Mouse (Mus musculus) heart, embryonic 14.5 days (tissue): ENCODE data around the gene Sync. TPM values are rescaled to one million over a fixed set of nuclear protein-coding genes. Genes with fewer than 3 reads are reported as not detected.

Experiments
- ATAC-seq: fragments of 200-750 bp; cut with Nextera tagmentation; 2 replicates; pipeline ENCODE4 v1.8.0; 2017; ENCODE audit warnings: low read depth, moderate TSS enrichment; ENCODE audit not compliant: insufficient number of reproducible peaks, insufficient read depth, low FRiP score
- H3K27ac ChIP-seq, 2 experiments: fragments of 200-500 bp in 1 of 2; fragments of 300-500 bp in 1 of 2; sonication (generic) in 1 of 2; replicated peaks in 1 of 2; 2 replicates each; pipeline ENCODE4 v1.5.1; 2012 to 2014; ENCODE audit warnings: low read depth in 2 of 2, low read length in 2 of 2, control low read depth in 1 of 2, mild to moderate bottlenecking in 1 of 2, mixed read lengths in 1 of 2; ENCODE audit not compliant: control insufficient read depth in 1 of 2, insufficient read depth in 1 of 2
- H3K27me3 ChIP-seq: fragments of 300-500 bp; sonication (generic); 2 replicates; pipeline ENCODE4 v1.6.1; 2014; ENCODE audit warnings: mild to moderate bottlenecking, low read length, control low read depth; ENCODE audit not compliant: control insufficient read depth, insufficient read depth
- H3K36me3 ChIP-seq: fragments of 300-500 bp; sonication (generic); 2 replicates; pipeline ENCODE4 v1.6.1; 2014; ENCODE audit warnings: mild to moderate bottlenecking, control low read depth, low read length, mixed read lengths; ENCODE audit not compliant: control insufficient read depth, insufficient read depth
- H3K4me1 ChIP-seq, 2 experiments: fragments of 200-500 bp in 1 of 2; fragments of 300-500 bp in 1 of 2; sonication (generic) in 1 of 2; 2 replicates each; pipeline ENCODE4 v1.6.1; 2012 to 2014; ENCODE audit warnings: low read length in 2 of 2, control low read depth in 1 of 2, mixed read lengths in 1 of 2; ENCODE audit not compliant: control insufficient read depth in 2 of 2, insufficient read depth in 2 of 2
- H3K4me2 ChIP-seq: fragments of 300-500 bp; sonication (generic); 2 replicates; pipeline ENCODE4 v1.6.1; 2014; ENCODE audit warnings: mild to moderate bottlenecking, low read length
- H3K4me3 ChIP-seq, 2 experiments: fragments of 200-500 bp in 1 of 2; fragments of 300-500 bp in 1 of 2; sonication (generic) in 1 of 2; 2 replicates each; pipeline ENCODE4 v1.5.1; 2012 to 2014; ENCODE audit warnings: low read length in 2 of 2, mild to moderate bottlenecking in 2 of 2, control low read depth in 1 of 2, low read depth in 1 of 2, moderate library complexity in 1 of 2; ENCODE audit not compliant: control insufficient read depth in 1 of 2, insufficient read depth in 1 of 2
- H3K9ac ChIP-seq: fragments of 300-500 bp; sonication (generic); 2 replicates; pipeline ENCODE4 v1.6.1; 2014; ENCODE audit warnings: mild to moderate bottlenecking, low read length
- H3K9me3 ChIP-seq: fragments of 300-500 bp; sonication (generic); 2 replicates; pipeline ENCODE4 v1.6.1; 2016; ENCODE audit warnings: low read length, control low read depth; ENCODE audit not compliant: control insufficient read depth
- WGBS: fragments of 180-500 bp; shearing (Covaris S2); extraction: QIAGEN DNeasy Blood & Tissue Kit; methylation state at CpG from one replicate; pipeline ENCODE4 v1.1.7; 2014; 5-methylcytosine and 5-hydroxymethylcytosine counted together
- polyA plus RNA-seq: library from polyadenylated mRNA; unstranded; fragments of >200 nt; fragmentation: Nextera tagmentation; extraction: Ambion mirVana; gene quantifications from 2 replicates; pipeline ENCODE4 v1.2.1, GENCODE M21; 2014

Sync gene
- polyA plus RNA-seq, 1 experiment from 2014 or later, result 1.8 TPM

DNA sequence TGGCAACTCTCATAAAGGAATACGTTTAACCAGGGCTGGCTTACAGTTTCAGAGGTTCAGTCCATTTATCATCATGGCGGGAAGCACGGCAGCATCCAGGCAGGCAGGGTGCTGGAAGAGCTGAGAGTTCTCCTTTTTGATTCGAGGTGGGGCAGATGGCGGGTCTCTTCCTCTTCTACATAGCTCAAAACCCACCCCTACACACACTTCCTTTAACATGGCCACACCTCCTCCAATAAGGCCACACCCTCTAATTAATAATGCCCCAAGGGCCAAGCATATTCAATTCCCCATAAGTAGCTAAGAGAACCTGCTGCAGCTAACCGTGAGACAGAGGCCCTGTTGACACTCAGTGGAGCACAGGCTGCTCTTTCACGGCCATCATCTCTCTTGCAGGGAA is 5.4 kb downstream of the Sync start:
- Histone ChIP-seq H3K9ac (no peak overlapping the region), H3K9me3 (no peaks in the 10 kb centered on the region), H3K4me3 (no peak overlapping the region), H3K36me3 (no peaks in the 10 kb centered on the region), H3K27me3 (no peaks in the 10 kb centered on the region), H3K4me2 (no peak overlapping the region), H3K4me1 (peaks cover 14 to 19% of the 10 kb centered on the region in 2 experiments), H3K27ac (no peak overlapping the region)
- 82% methylated on average over 7 of the region's 7 CpGs for WGBS
- ATAC-seq, result no peak

DNA sequence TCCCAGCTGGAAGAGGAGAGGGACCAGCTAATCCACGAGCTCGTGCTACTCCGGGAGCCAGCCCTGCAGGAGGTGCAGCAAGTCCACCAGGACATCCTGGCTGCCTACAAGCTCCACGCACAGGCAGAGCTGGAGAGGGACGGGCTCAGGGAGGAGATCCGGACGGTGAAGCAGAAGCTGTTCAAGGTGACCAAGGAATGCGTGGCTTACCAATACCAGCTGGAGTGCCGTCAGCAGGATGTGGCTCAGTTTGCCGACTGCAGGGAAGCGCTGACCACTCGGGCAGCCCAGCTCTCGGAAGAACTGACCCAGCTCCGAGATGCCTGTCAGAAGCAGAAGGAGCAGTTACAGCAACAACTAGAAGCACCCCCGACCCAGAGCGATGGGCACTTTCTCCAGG is 6.3 kb downstream of the Sync start:
- ATAC-seq, result no peak
- H3K27me3 ChIP-seq, result no peaks in the 10 kb centered on the region
- H3K4me2 ChIP-seq, result peak overlapping the region; percentile 52
- 13% methylated on average over 16 of the region's 16 CpGs for WGBS
- H3K9ac ChIP-seq, result peak overlapping the region; percentile 39; the same call in 1 of the 2 replicates
- peak overlapping the region; percentile 7 to 16; a peak in 2 of 4 replicates for H3K4me3 ChIP-seq
- H3K27ac ChIP-seq, result no peak overlapping the region
- H3K9me3 ChIP-seq, result no peaks in the 10 kb centered on the region
- peaks cover 17 to 25% of the 10 kb centered on the region in 2 experiments for H3K4me1 ChIP-seq
- no peaks in the 10 kb centered on the region for H3K36me3 ChIP-seq

DNA sequence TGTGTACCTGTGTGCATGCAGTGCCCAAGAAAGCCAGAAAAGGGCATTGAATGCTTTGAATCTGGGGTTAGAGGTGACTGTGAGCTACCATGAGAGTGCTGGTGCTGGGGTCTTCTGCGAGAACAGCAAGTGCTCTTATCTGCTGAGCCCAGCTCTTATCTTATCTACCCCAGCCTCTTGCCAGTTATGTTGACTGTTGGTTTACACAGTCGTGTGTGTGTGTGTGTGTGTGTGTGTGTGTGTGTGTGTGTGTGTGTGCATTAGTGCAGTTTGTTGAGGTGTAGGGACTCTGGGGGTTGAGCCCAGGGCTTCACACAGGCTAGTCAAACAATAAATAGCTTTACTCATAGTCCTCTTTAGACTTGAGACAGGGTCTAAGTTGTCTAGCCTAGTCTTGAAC is 7.8 kb downstream of the Sync start:
- Histone ChIP-seq H3K4me1 (peaks cover 17 to 28% of the 10 kb centered on the region in 2 experiments), H3K4me2 (no peak overlapping the region), H3K27me3 (no peaks in the 10 kb centered on the region), H3K9ac (no peak overlapping the region), H3K4me3 (no peak overlapping the region), H3K9me3 (no peaks in the 10 kb centered on the region), H3K27ac (no peak overlapping the region), H3K36me3 (no peaks in the 10 kb centered on the region)
- no peak for ATAC-seq
- 6% methylated on average over 2 of the region's 2 CpGs for whole genome bisulfite sequencing

DNA sequence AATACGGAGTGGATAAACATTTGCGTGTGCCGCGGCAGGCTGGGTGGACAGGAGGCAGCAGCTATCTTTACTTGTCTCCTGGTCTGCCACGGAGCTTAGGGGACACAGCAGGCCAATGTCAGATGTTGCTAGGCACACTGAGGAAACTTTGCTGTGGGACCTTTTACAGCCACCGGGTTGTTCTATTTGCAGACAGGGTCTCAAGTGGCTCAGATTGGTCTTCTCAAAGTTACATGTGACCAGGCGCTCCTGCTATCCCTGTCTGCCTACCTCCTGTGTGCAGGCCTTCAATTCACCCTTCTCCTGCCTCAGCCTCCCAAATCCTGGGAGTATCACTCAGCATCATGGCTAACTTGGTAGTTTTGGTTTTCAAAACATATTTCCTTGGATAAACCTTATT is 8.6 kb downstream of the Sync start:
- H3K4me2 ChIP-seq, result no peak overlapping the region
- H3K36me3 ChIP-seq, result no peaks in the 10 kb centered on the region
- H3K4me3 ChIP-seq, result no peak overlapping the region
- H3K9ac ChIP-seq, result no peak overlapping the region
- H3K27ac ChIP-seq, result peak overlapping the region; percentile 9 to 55; a peak in 3 of 4 replicates
- H3K9me3 ChIP-seq, result no peaks in the 10 kb centered on the region
- H3K4me1 ChIP-seq, result peaks cover 17 to 28% of the 10 kb centered on the region in 2 experiments
- no peaks in the 10 kb centered on the region for H3K27me3 ChIP-seq
- 0 out of 2 replicates have a peak, but pooled peaks have one; percentile 22 for ATAC-seq
- 33% methylated on average over 7 of the region's 7 CpGs for WGBS

DNA sequence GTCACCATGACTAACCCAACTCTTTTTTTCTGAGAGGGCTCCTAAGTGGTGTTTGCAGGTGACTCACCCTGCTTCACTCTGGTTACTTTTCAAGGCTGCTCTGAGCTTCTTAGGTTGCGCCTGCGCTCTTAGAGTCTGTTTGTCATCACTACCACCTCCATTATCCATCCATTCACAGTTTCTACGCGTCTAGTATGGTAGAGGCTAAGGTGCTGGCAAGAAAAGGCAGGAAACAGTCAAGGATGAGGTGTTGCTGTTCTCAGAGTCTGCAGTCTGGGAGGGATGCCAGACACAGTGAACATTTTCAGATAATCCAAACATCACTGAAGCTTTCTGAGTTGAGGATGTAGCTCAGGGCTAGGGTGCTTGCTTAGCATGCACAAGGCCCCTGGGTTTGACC is 10.3 kb downstream of the Sync start:
- no peaks in the 10 kb centered on the region for H3K36me3 ChIP-seq
- no peak overlapping the region for H3K27ac ChIP-seq
- H3K9me3 ChIP-seq, result no peaks in the 10 kb centered on the region
- H3K4me2 ChIP-seq, result no peak overlapping the region
- H3K4me1 ChIP-seq, result peaks cover 17 to 28% of the 10 kb centered on the region in 2 experiments
- no peak overlapping the region for H3K4me3 ChIP-seq
- H3K9ac ChIP-seq, result no peak overlapping the region
- no peaks in the 10 kb centered on the region for H3K27me3 ChIP-seq
- ATAC-seq, result no peak
- WGBS, result 40% methylated on average over 4 of the region's 4 CpGs

DNA sequence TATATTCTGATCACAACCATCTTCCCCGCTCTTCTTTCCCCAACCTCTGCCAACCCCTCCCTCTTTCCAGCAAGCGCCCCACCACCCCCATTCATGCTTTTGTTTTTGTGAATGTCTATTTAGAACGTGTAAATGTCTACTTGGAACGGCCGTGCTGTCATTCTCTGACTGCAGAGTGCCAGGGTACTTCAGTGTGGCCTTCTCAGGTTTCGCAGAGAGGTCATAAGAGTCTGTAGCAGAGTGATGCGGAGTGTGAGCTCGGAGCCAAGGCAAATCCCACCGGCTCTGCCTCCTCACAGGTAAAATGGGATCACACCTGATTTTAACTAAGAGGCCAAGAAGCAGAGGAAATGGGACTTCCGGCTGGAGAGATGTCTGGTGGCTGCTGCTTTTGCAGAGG is 11.7 kb downstream of the Sync start:
- WGBS, result 54% methylated on average over 10 of the region's 10 CpGs
- H3K27me3 ChIP-seq, result no peaks in the 10 kb centered on the region
- peaks cover 12 to 22% of the 10 kb centered on the region in 2 experiments for H3K4me1 ChIP-seq

DNA sequence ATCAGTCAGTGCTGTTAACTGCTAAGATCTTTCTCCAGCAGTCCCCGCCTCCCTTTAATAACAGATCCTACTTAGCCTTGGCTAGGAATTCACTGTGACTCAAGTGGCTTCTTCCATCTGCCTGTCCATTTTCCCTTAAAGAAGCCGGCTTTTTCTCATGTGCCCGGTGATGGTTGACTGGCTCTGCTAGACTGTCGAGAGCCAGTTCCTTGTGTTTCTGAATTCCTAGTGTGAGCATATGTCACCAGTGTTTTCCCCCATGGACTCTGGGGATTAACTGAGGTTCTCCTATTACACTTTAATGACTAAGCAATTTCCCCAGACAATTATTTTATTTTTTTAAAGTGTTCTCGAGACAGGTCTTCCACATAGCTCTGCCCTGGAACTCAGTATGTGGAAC is 16.0 kb downstream of the Sync start:
- no peak overlapping the region for H3K4me3 ChIP-seq
- H3K9me3 ChIP-seq, result no peaks in the 10 kb centered on the region
- ATAC-seq, result no peak
- H3K27ac ChIP-seq, result no peak overlapping the region
- 76% methylated on average over 5 of the region's 5 CpGs for WGBS
- no peak overlapping the region for H3K4me2 ChIP-seq
- H3K4me1 ChIP-seq, result peaks cover 2 to 9% of the 10 kb centered on the region in 2 experiments; a peak in 2 of 4 replicates
- H3K9ac ChIP-seq, result no peak overlapping the region
- H3K27me3 ChIP-seq, result no peaks in the 10 kb centered on the region
- H3K36me3 ChIP-seq, result peaks cover 30% of the 10 kb centered on the region

More for the DNA sequence above, 11.7 kb downstream of the Sync start:
- H3K27ac ChIP-seq, result no peak overlapping the region
- H3K9ac ChIP-seq, result no peak overlapping the region
- no peak overlapping the region for H3K4me2 ChIP-seq
- H3K4me3 ChIP-seq, result no peak overlapping the region
- no peak for ATAC-seq
- H3K9me3 ChIP-seq, result no peaks in the 10 kb centered on the region
- no peaks in the 10 kb centered on the region for H3K36me3 ChIP-seq

DNA sequence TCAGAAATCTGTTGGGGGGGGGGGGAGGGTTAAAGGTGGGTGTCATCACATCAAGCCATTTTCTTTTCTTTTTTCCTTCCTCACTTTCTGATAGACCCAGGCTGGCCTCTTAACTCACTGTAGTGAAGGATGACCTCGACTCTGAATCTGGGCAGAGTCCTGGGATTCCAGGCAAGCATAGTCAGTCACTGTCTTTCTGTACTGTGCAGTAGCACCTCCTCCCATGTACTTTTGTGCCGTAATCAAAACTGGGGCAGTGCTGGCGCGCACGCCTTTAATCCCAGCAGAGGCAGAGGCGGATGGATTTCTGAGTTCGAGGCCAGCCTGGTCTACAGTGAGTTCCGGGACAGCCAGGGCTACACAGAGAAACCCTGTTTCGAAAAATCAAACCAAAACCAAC is 16.4 kb downstream of the Sync start:
- no peaks in the 10 kb centered on the region for H3K9me3 ChIP-seq
- H3K4me1 ChIP-seq, result peaks cover 2 to 9% of the 10 kb centered on the region in 2 experiments; a peak in 2 of 4 replicates
- no peaks in the 10 kb centered on the region for H3K27me3 ChIP-seq
- ATAC-seq, result no peak
- peaks cover 34% of the 10 kb centered on the region for H3K36me3 ChIP-seq
- H3K9ac ChIP-seq, result no peak overlapping the region
- H3K27ac ChIP-seq, result 0 out of 4 replicates have a peak overlapping the region, but pooled peaks of 1 of the 2 experiments have one; percentile 14
- H3K4me3 ChIP-seq, result no peak overlapping the region
- H3K4me2 ChIP-seq, result no peak overlapping the region
- 78% methylated on average over 9 of the region's 9 CpGs for WGBS
